Mouse (Mus musculus): ENCODE measurements around the gene Ttc7.

Ttc7 gene

GRCm38 (mm10) chr17:87314121-87314520 lies 31.4 kb downstream of the Ttc7 start:
- no peak for DNase-seq (ENCODE audit: low spot score in 2 of 2)

GRCm38 (mm10) chr17:87314530-87314946 lies 31.9 kb downstream of the Ttc7 start:
- no peak for DNase-seq (ENCODE audit: low spot score in 2 of 2)

GRCm38 (mm10) chr17:87315021-87315531 lies 32.4 kb downstream of the Ttc7 start:
- DNase-seq (ENCODE audit: low spot score in 2 of 2), result peak; percentile 77 to 89

- DNase-seq (ENCODE audit: low spot score in 2 of 2), result no peak
Measured at GRCm38 (mm10) chr17:87315891-87316763, 33.4 kb downstream of the Ttc7 start.

GRCm38 (mm10) chr17:87317271-87317670 lies 34.6 kb downstream of the Ttc7 start:
- no peak for DNase-seq (ENCODE audit: low spot score in 2 of 2)

GRCm38 (mm10) chr17:87317947-87318346 lies 35.3 kb downstream of the Ttc7 start:
- DNase-seq (ENCODE audit: low spot score in 2 of 2), result no peak

GRCm38 (mm10) chr17:87321673-87322072 lies 39.0 kb downstream of the Ttc7 start:
- no peak for DNase-seq (ENCODE audit: low spot score in 2 of 2)

- DNase-seq (ENCODE audit: low spot score in 2 of 2), result no peak
Measured at GRCm38 (mm10) chr17:87323215-87323614, 40.5 kb downstream of the Ttc7 start.

GRCm38 (mm10) chr17:87325501-87325900 lies 42.8 kb downstream of the Ttc7 start:
- DNase-seq (ENCODE audit: low spot score in 2 of 2), result no peak

- DNase-seq (ENCODE audit: low spot score in 2 of 2), result no peak
Measured at GRCm38 (mm10) chr17:87326987-87327386, 44.3 kb downstream of the Ttc7 start.

GRCm38 (mm10) chr17:87327645-87328044 lies 45.0 kb downstream of the Ttc7 start:
- no peak for DNase-seq (ENCODE audit: low spot score in 2 of 2)

GRCm38 (mm10) chr17:87328177-87328768 lies 45.6 kb downstream of the Ttc7 start:
- peak; percentile 72 to 83 for DNase-seq (ENCODE audit: low spot score in 2 of 2)

GRCm38 (mm10) chr17:87329144-87329700 lies 46.5 kb downstream of the Ttc7 start:
- no peak for DNase-seq (ENCODE audit: low spot score in 2 of 2)

- DNase-seq (ENCODE audit: low spot score in 2 of 2), result peak; percentile 78 to 84
Measured at GRCm38 (mm10) chr17:87330250-87330920, 47.7 kb downstream of the Ttc7 start.

GRCm38 (mm10) chr17:87330921-87331291 lies 48.2 kb downstream of the Ttc7 start:
- DNase-seq (ENCODE audit: low spot score in 2 of 2), result no peak

GRCm38 (mm10) chr17:87331336-87332141 lies 48.9 kb downstream of the Ttc7 start:
- DNase-seq (ENCODE audit: low spot score in 2 of 2), result no peak

- no peak for DNase-seq (ENCODE audit: low spot score in 2 of 2)
Measured at GRCm38 (mm10) chr17:87332142-87332815, 49.6 kb downstream of the Ttc7 start.

- DNase-seq (ENCODE audit: low spot score in 2 of 2), result no peak
Measured at GRCm38 (mm10) chr17:87332887-87333286, 50.2 kb downstream of the Ttc7 start.

- no peak for DNase-seq (ENCODE audit: low spot score in 2 of 2)
Measured at GRCm38 (mm10) chr17:87334162-87334561, 51.5 kb downstream of the Ttc7 start.

- no peak for DNase-seq (ENCODE audit: low spot score in 2 of 2)
Measured at GRCm38 (mm10) chr17:87335152-87335551, 52.5 kb downstream of the Ttc7 start.

GRCm38 (mm10) chr17:87335727-87336126 lies 53.0 kb downstream of the Ttc7 start:
- no peak for DNase-seq (ENCODE audit: low spot score in 2 of 2)

Measured in frontal cortex, postnatal 10 days (tissue).